Mouse (Mus musculus) intestine, embryonic 16.5 days (tissue): ENCODE results near the gene Eme2. TPM values are rescaled to one million over a fixed set of nuclear protein-coding genes. Genes with fewer than 3 reads are reported as not detected.
"Not testable (repeated sequence)": the region's sequence is repeated elsewhere in the genome, so short reads cannot be mapped to it uniquely, and the experiment has no call there.

Experiments
- ATAC-seq: fragments of 200-750 bp; cut with Nextera tagmentation; 2 replicates; pipeline ENCODE4 v1.8.0; 2017; ENCODE audit warnings: moderate TSS enrichment, moderate library complexity
- H3K27ac ChIP-seq: fragments of 300-500 bp; sonication (generic); 2 replicates; pipeline ENCODE4 v1.5.1; 2014; ENCODE audit warnings: mild to moderate bottlenecking, low read length
- H3K27me3 ChIP-seq: fragments of 300-500 bp; sonication (generic); replicated peaks from 2 replicates; pipeline ENCODE4 v1.6.1; 2014; ENCODE audit warnings: low read length, control low read depth, mixed read lengths; ENCODE audit not compliant: control insufficient read depth, insufficient read depth
- H3K36me3 ChIP-seq: fragments of 300-500 bp; sonication (generic); 2 replicates; pipeline ENCODE4 v1.6.1; 2014; ENCODE audit warnings: low read length, control low read depth; ENCODE audit not compliant: control insufficient read depth, insufficient read depth
- H3K4me1 ChIP-seq: fragments of 300-500 bp; sonication (generic); 2 replicates; pipeline ENCODE4 v1.6.1; 2014; ENCODE audit warnings: low read length, control low read depth, mixed read lengths; ENCODE audit not compliant: control insufficient read depth, insufficient read depth
- H3K4me2 ChIP-seq: fragments of 300-500 bp; sonication (generic); 2 replicates; pipeline ENCODE4 v1.6.1; 2014; ENCODE audit warnings: low read depth, low read length, control low read depth
- H3K4me3 ChIP-seq: fragments of 300-500 bp; sonication (generic); 2 replicates; pipeline ENCODE4 v1.5.1; 2014; ENCODE audit warnings: mild to moderate bottlenecking, low read length
- H3K9ac ChIP-seq: fragments of 300-500 bp; sonication (generic); 2 replicates; pipeline ENCODE4 v1.6.1; 2014; ENCODE audit warnings: low read depth, low read length
- H3K9me3 ChIP-seq: fragments of 300-500 bp; sonication (generic); 2 replicates; pipeline ENCODE4 v1.6.1; 2016; ENCODE audit warnings: low read length, control low read depth; ENCODE audit not compliant: control insufficient read depth
- WGBS: fragments of 180-500 bp; shearing (Covaris S2); extraction: QIAGEN DNeasy Blood & Tissue Kit; methylation state at CpG from one replicate; pipeline ENCODE4 v1.1.7; 2014; 5-methylcytosine and 5-hydroxymethylcytosine counted together
- polyA plus RNA-seq: library from polyadenylated mRNA; unstranded; fragments of >200 nt; fragmentation: Nextera tagmentation; extraction: Ambion mirVana; gene quantifications from 2 replicates; pipeline ENCODE4 v1.2.1, GENCODE M21; 2015

The Eme2 gene
- polyA plus RNA-seq, result 28.3 and 33.0 TPM in 2 replicates

DNA sequence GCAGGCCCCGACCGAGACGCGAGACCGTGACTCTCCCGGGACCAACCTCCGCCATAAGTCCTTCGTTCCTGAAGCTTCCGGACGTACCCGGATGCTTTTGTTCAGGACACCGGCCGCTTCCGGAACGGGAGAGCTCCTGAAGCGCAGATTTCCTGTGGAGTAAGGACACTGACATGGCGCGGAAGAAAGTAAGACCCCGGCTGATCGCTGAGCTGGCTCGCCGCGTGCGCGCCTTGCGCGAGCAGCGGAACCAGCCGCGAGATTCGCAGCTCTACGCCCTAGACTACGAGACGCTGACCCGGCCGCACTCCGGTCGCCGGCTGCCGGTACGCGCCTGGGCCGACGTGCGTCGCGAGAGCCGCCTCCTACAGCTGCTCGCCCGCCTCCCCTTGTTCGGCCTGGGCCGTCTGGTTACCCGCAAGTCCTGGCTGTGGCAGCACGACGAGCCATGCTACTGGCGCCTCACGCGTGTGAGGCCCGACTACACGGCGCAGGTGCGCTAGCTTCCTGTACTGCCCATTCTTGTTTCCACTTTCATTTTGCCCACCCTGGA, at the start of gene Eme2, which contains the start of gene Mrps34:
Gene Eme2 (minus strand): TSS at position 93 of the 553 bp plus-strand sequence.
Gene Mrps34 (plus strand): TSS at position 122 of the 553 bp plus-strand sequence.
- H3K27me3 ChIP-seq, result no peaks in the 10 kb centered on the region
- WGBS, result under 1% methylated on average over 62 of the region's 62 CpGs
- H3K36me3 ChIP-seq, result peaks cover 39% of the 10 kb centered on the region
- H3K27ac ChIP-seq, result peak within 1 kb of the TSS; percentile 94
- peak; percentile 69 for ATAC-seq
- H3K9me3 ChIP-seq, result no peaks in the 10 kb centered on the region
- H3K4me1 ChIP-seq, result peaks cover 24% of the 10 kb centered on the region
- peak within 1 kb of the TSS; percentile 95 for H3K9ac ChIP-seq
- H3K4me3 ChIP-seq, result peak within 1 kb of the TSS; percentile 92
- peak within 1 kb of the TSS; percentile 96 for H3K4me2 ChIP-seq

DNA sequence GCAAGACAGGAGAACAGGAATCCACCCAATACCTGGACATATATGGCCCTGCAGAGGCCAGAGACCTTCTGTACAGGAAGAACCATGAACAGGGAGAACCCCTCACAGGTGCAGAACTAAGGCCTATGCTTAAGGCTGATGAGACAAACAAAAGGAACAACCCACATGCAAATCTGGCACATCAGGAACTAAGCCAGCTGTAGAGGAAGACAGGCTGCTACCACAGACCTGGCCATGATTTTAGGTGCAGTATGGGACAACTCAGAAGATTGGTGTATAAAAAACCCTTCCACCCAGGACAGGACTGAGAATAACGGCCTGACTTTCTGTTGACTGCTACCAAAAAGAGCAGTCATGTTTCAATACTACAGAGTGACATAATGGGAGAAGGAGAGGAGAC, 48.7 kb upstream of the Eme2 start:
- ATAC-seq, H3K27me3 ChIP-seq, H3K9ac ChIP-seq, H3K4me1 ChIP-seq, H3K9me3 ChIP-seq, H3K4me3 ChIP-seq, H3K4me2 ChIP-seq, H3K27ac ChIP-seq: not testable (repeated sequence)
- WGBS, result 97% methylated on average over 1 of the region's 1 CpGs
- H3K36me3 ChIP-seq, result peaks cover 16% of the 10 kb centered on the region; the same call in 1 of the 2 replicates

DNA sequence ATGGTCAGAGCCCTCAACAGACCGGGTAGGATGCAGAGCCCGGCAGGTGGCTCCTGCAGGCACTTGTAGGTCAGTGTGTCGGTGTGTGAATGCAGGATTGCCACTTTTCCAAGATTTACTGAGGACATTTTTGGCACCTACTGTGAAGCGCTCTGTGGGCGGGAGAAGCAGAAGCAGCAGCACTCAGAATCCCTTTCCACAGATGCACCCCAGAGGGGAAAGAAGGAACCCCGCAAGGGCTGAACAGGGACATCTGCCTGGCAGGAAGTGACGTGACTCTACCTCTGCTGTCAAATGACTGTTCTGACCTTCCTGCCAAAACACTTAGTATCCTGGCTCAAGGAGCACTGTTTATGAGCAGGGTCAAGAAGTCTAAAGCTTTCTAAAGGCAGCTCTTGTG, 48.1 kb upstream of the Eme2 start:
- no peak overlapping the region for H3K27ac ChIP-seq
- ATAC-seq, result no peak
- H3K4me1 ChIP-seq, result no peaks in the 10 kb centered on the region
- no peaks in the 10 kb centered on the region for H3K9me3 ChIP-seq
- H3K36me3 ChIP-seq, result peaks cover 15% of the 10 kb centered on the region; the same call in 1 of the 2 replicates
- H3K4me3 ChIP-seq, result no peak overlapping the region
- no peak overlapping the region for H3K4me2 ChIP-seq
- H3K9ac ChIP-seq, result no peak overlapping the region
- no peaks in the 10 kb centered on the region for H3K27me3 ChIP-seq
- whole genome bisulfite sequencing, result 84% methylated on average over 7 of the region's 7 CpGs

DNA sequence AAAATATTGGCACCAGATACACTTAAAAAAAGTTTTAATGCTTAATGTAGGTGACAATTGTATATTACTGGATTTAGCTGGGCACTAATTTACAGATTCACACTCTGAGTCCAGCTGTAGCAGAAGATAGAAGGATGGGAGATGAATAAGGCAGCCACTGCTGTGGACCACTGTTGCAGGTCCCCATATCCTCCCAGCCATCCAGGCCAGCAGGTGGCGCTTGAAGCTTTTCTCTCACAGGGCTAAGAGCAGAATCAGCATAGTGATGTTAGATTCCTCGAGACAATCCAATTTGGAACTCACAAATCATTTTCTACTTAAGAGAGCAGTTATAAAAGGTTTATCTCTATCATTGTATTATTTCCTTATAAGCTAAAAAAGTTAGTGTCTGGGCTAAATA, 47.6 kb upstream of the Eme2 start:
- not testable (repeated sequence) for H3K4me1 ChIP-seq, H3K9me3 ChIP-seq, H3K9ac ChIP-seq, H3K27ac ChIP-seq, H3K4me2 ChIP-seq, H3K4me3 ChIP-seq, H3K36me3 ChIP-seq, H3K27me3 ChIP-seq
- WGBS, result 8% methylated on average over 2 of the region's 2 CpGs
- peak; percentile 79 for ATAC-seq

DNA sequence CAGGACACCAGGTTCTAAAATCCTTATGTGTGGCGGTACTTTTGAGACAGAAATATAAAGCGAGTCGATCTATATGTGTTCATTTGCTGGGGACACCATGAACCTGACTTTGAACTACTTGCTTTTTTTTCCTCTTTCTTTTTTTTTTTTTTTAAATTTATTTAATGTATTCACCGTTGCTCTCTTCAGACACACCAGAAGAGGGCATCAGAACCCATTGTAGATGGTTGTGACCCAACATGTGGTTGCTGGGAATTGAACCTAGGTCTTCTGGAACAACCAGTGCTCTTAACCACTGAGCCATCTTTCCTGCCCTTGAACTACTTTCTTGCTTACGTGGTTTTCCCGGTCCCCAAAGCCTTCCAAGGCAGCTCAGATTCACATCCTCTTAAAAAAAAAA, 42.4 kb upstream of the Eme2 start:
- Histone ChIP-seq H3K27ac (peak overlapping the region; percentile 81), H3K4me2 (peak overlapping the region; percentile 68), H3K36me3 (no peaks in the 10 kb centered on the region), H3K9me3 (no peaks in the 10 kb centered on the region), H3K4me1 (peaks cover 15% of the 10 kb centered on the region), H3K9ac (peak overlapping the region; percentile 89), H3K4me3 (peak overlapping the region; percentile 74), H3K27me3 (no peaks in the 10 kb centered on the region)
- 47% methylated on average over 6 of the region's 6 CpGs for WGBS
- ATAC-seq, result no peak

DNA sequence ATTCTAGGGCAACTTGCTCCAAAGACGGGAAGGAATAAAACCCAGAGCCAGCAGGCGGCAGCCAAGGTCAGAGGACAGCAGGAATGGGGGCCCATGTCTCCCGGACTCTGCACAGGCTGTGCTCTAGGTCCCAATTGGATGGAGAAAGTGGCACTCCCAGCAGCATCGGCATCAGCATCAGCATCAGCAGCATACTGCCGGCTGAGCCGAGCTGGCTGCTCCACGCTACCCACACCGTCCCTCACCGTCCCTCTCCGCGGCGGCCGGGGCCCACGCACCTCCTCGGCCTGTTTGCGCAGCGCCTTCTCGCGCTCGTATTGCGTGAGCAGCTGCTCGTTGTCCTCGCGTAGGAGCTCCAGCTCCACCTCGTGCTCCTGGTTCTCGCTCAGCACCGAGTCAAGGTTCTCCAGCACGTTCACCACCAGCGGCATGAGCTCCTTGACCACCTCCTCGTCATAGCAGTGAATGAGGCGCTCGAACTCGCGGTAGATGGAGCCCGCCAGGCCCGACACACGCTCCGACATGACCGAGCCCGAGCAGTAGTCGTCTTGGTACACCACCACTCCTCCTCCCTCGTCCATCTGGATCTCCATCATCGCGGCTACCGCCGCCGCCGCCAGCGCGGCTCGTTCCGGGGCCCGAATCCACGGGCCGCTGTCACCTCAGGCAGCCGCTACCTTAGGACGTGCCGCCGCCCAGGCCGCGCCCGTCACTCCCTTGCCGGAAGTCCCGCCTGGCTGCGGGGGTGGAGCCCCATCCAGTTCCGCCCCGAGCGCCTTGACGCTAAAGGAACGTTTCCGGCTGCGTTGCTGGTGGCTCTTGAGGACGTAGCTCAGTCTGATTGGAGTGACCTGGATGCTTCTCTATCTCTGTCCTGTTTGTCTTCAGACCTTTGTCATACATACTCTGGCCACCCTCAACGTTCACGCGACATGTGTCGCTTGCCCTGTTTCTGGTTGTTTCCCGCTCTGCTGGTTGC, 41.7 kb upstream of the Eme2 start, which contains the start of gene Mapk8ip3:
Gene Mapk8ip3 (minus strand): TSS at position 719 of the 979 bp plus-strand sequence.
- H3K9ac ChIP-seq, result peak within 1 kb of the TSS; percentile 89
- peaks cover 15% of the 10 kb centered on the region for H3K4me1 ChIP-seq
- H3K27ac ChIP-seq, result peak within 1 kb of the TSS; percentile 81
- under 1% methylated on average over 78 of the region's 78 CpGs for WGBS
- H3K4me2 ChIP-seq, result peak within 1 kb of the TSS; percentile 68
- no peaks in the 10 kb centered on the region for H3K36me3 ChIP-seq
- no peaks in the 10 kb centered on the region for H3K9me3 ChIP-seq
- H3K4me3 ChIP-seq, result peak within 1 kb of the TSS; percentile 74
- H3K27me3 ChIP-seq, result no peaks in the 10 kb centered on the region
- peak; percentile 98 for ATAC-seq

DNA sequence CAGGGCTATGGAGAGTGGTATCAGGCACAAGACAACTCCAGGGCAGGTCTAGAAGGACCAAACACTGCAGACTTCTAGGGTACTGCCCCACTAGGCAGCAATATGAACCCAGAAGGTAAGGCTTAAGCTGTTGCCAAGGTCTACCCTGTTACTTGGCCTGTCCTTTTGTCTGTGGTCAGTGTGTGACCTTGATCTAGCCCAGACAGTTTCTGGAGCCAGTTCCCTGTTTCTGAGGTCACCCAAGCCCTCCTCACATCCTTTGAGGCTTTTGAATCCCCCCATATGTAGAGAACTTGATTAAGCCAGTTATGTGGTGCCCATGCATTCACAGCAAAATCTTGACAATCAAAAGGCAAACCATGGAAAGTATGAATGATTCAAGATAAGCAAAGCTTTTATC, 40.8 kb upstream of the Eme2 start:
- Histone ChIP-seq H3K4me3 (peak overlapping the region; percentile 74), H3K4me2 (peak overlapping the region; percentile 68), H3K27ac (no peak overlapping the region), H3K27me3 (no peaks in the 10 kb centered on the region), H3K9ac (peak overlapping the region; percentile 89), H3K4me1 (peaks cover 15% of the 10 kb centered on the region), H3K36me3 (no peaks in the 10 kb centered on the region), H3K9me3 (no peaks in the 10 kb centered on the region)
- ATAC-seq, result no peak

DNA sequence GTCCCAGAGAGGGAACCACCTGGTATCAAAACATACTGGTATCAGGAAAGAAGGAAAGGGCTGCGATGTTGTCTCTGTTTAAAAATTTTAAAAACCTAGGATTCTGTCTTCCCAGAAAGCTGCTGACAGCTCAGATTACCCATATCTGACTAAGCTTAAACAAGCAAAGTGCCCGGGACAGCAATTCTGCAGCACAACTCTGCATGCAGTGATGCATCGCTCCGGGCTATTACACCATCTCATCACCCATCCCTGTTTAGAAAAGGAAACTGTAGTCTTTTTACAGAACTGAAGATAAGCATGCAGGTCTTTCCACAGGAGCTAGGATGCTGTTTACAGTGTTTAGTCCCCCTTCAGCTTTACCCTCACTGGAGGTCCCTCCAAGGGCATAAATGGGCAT, 40.0 kb upstream of the Eme2 start:
- peak overlapping the region; percentile 68 for H3K4me2 ChIP-seq
- peak overlapping the region; percentile 89 for H3K9ac ChIP-seq
- no peak for ATAC-seq
- H3K4me1 ChIP-seq, result peaks cover 15% of the 10 kb centered on the region
- H3K36me3 ChIP-seq, result no peaks in the 10 kb centered on the region
- H3K27ac ChIP-seq, result no peak overlapping the region
- no peaks in the 10 kb centered on the region for H3K27me3 ChIP-seq
- no peaks in the 10 kb centered on the region for H3K9me3 ChIP-seq
- WGBS, result 62% methylated on average over 4 of the region's 4 CpGs
- no peak overlapping the region for H3K4me3 ChIP-seq

DNA sequence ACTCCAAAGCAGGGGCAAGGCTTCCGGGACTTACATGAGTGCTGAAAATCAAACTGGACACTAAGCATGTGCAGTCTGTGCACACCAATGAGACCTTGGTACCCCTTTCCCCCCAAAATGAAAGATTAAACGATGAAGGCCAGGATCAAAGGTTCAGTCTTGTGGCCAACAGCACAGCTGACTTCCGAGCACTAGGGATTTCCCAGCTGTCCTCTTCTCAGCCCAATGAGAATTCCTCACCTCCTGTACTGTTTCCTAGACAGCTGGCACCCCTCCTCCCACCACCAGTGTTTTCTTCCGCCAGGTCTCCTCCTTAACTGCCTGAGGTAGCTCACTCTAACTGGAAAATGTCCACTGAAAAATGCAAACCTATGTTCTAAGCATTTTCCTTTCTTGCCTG, 38.3 kb upstream of the Eme2 start:
- WGBS, result 77% methylated on average over 4 of the region's 4 CpGs
- Histone ChIP-seq H3K9ac (no peak overlapping the region), H3K27me3 (no peaks in the 10 kb centered on the region)

More for the DNA sequence above, 38.3 kb upstream of the Eme2 start:
- H3K4me2 ChIP-seq, result no peak overlapping the region
- ATAC-seq, result no peak
- no peak overlapping the region for H3K4me3 ChIP-seq
- H3K27ac ChIP-seq, result no peak overlapping the region
- H3K36me3 ChIP-seq, result no peaks in the 10 kb centered on the region
- peaks cover 15% of the 10 kb centered on the region for H3K4me1 ChIP-seq
- H3K9me3 ChIP-seq, result no peaks in the 10 kb centered on the region
